Mouse (Mus musculus) stomach, postnatal 0 days (tissue): ENCODE data around the gene Arhgap44.

Experiments
- CTCF ChIP-seq: IDR thresholded peaks from 2 replicates; pipeline ENCODE4 v1.5.1; 2016; ENCODE audit warnings: antibody characterized with exemption, low read depth, mild to moderate bottlenecking, moderate library complexity
- EP300 ChIP-seq: optimal IDR thresholded peaks from 2 replicates; pipeline ENCODE3; 2016; ENCODE audit warnings: antibody characterized with exemption

- TF ChIP-seq CTCF (no peak), EP300 (no peak)
These were observed 191.2 kb downstream of the Arhgap44 start for GRCm38 (mm10) chr11:64971471-64971988.
